Mouse (Mus musculus): ENCODE measurements around the gene Gm30191.
A peak's percentile ranks its signal among the peaks of the same experiment; 100 is the strongest.
"Not testable (repeated sequence)": the region's sequence is repeated elsewhere in the genome, so short reads cannot be mapped to it uniquely, and the experiment has no call there.

Gene Gm30191

DNA sequence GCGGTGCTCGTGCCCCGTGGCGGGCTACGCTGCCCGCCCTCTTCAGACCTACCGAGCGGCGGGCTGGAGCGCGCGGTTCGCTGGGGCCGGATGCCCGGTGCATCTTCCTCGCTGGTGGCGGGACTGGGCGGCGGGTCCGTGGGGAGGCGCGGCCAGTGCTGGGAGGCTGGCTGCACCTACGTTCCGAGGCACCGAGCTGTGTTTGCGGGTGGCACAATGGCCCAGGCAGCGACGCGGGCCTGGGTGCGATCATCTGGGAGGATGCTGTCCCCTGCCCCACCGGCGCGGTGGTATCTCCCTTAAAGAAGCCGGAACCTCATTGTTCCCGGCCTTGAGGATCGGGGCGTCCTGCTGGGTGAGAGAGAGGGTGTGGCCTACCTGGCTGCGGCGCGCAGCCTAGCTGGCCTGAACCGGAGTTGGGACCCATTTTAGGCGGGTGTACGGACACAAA, 40.9 kb downstream of the Gm30191 start, which contains the start of gene Pdik1l:
Gene Pdik1l (minus strand): TSS at position 321 of the 451 bp plus-strand sequence.
- peak; percentile 79 for DNase-seq

DNA sequence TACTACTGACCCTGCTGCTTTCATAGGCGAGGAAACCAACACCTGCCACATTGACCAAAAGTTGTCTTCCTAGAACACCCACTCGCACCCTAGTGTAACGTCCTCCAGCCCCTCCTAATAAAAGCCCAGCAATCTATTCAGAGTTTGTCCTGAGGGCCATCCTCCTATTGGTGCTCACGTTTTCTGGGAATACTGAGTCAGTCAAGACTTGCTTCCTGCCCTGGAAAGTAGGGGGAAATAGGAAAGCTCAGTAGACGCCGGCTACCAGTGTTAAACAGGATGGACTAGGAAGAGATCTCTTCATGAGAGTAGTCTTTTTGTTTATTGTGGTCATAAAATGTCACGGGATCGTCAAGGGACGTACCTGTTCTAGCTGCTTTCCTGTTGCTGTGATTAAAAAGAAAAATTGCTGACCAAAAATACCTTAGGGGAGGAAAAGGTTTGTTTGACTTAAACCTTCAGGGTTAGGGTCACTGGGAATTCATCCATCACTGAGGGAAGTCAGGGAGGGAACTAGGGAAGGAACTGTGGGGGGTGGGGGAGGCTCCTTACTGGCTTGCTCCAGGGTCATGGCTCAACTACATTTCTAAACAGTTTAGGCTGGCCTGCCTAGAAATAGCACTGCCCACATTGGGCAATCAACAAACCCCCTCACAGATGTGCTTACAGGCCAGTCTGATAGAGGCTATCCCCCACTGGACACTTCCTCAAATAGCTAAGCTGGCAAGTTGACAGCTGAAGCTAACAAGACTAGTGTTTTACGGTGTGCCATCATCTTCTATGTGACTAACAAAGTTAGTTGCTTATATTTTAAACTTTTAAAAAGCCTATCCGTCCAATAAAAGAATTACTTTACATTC, 41.9 kb downstream of the Gm30191 start:
- no peak for DNase-seq

DNA sequence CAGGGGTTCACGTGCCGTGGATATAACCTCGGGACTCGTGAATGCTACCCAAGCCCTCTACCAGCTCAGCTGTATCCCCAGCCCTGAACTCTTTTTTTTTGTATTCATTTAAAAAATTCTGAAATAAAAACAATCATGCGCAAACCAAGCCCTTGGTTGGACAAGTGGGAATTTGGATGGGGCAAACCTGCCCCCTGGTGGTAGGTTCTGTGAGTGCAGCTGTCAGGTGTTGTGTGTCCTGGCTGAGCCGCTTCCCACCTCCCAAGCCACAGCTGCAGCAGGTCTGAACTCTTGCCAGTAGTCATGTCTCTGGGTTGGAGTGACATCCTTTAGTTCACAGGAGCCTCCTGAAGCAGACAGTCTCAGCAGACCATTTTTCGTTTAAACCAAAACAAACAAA, 45.3 kb downstream of the Gm30191 start:
- DNase-seq: peak; percentile 74

DNA sequence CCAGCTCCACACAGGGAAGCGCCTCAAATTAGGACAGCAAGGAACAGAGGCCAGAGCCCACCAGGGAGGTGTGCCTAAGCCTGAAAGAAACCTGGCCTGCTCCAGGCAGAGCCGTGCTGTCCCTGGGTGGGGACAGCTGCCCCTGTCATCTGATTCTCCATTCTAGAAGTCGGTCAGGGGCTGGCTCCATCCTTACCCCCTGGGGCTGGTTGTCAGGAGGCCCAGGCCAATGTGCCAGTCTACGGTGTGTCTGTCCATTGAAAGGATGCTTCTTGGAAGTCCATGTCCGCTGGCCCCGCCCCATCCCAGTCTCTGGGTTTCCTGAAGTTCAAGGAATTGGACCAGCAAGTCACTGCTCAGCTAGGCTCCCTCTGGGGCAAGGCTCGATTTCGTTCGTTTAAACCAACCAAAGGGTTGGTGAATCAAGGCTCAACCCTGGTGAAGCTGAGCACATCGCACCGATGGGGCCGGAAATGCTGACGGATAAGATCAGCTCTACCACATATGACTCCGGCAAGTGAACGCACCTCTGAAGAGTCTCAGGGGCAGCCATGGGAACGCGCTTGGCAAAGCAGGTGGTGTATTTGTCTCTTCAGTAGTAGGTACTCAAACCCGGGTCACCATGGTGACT, 46.4 kb downstream of the Gm30191 start:
- DNase-seq: no peak

DNA sequence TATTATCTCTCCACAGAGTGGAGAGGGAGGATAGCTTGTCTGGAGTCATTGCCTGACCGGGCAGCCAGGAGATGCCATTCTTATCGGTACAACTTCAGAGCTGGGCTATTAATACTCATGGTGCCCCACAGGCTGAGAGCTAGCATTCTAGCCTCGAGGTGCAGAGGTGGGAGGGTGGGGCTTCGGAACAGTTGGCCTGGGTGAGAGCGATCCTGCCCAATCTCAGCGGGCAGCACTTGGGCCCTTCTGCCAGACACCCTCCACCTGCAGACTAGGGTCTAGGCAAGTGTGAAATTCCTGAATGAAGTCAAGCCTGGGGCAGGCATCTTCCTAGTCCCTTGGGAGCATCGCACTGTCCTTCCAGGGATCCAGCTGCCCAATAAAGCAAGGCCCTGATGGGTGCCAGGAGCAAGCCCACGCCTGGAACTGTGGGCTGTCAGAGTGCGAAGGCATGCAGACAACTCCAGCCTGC, 47.0 kb downstream of the Gm30191 start:
- DNase-seq: no peak

DNA sequence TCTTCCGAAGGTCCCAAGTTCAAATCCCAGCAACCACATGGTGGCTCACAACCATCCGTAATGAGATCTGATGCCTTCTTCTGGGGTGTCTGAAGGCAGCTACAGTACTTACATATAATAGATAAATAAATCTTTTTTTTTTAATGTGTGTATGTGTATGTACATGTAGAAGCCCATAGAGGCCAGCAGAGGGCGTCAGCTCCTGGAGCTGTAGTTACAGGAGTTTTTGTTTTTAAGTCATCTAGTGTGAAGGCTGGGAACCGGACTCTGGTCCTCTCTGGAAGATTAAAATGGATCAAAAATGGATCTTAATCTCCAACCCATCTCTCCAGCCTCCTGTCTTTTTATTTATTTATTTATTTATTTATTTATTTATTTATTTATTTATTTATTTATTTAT, 49.4 kb downstream of the Gm30191 start:
- DNase-seq: not testable (repeated sequence)

DNA sequence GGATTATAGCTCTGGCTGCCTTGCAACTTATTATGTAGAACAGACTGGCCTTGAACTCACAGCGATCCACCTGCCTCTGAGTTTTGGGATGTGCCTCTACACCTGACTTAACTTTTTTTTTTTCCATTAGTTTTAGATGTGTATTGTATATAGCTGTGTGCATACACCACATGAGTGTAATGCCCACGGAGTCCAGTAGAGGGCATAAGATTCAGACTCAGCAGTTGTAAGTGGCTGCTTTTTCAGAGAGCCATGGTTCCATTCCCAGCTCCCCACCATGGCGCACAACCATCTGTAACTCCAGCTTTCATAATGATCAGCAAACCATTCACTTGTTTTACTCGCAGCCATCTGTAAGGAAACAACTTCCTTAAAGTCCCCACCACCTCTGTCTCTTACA, 49.8 kb downstream of the Gm30191 start:
- DNase-seq: no peak

DNA sequence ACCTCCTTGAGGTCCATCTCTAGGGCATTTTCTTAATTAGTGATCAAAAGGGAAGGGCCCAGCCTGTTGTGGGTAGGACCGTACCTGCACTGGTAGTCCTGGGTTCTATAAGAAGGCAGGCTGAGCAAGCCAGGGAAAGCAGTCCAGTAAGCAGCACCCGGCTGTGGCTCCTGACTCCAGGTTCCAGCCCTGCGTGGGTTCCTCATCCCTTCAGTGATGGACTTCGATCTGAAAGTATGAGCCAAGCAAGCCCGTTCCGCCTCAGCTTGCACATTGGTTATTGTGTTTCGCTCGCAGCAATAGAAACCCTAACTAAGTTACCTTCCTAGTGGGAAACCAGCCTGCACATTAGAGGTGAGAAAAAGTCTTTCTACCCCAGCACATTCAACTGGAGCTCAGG, 50.6 kb downstream of the Gm30191 start:
- DNase-seq: peak; percentile 56

DNA sequence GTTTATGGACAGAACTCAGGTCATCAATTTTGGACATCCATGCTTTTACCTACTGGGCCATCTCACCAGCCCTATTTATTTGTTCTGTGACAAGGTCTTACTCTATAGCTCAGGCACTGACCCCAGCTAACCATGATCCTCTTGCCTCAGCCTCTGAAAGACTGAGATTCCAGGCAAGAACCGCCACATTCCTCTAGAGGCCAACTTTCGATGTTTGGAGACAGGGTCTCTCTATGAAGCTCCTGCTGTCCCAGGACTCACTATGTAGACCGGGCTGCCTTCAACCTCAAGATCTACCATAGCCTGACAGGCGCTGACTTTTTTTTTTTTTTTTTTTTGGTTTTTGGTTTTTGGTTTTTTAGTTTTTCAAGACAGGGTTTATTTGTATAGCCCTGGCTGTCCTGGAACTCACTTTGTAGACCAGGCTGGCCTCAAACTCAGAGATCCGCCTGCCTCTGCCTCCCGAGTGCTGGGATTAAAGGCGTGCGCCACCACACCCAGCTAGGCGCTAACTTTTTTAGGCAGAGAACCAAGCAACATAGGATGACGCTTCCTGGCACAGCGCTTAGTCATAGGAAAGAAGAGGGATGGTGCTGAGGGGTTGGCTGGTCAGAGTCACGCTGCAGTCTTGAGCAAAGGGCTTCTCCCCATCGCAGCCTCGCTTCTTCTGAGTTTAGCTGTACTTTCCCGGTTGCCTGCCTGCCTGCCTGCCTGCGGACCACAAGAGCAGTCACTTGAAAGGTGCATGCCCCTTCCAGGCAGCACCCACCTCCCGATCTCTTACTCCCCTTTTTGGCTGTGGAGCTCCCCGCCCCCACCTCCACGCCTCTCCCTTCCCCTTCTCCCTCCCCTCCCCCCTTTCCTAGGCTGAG, 52.1 kb downstream of the Gm30191 start:
- DNase-seq: no peak

DNA sequence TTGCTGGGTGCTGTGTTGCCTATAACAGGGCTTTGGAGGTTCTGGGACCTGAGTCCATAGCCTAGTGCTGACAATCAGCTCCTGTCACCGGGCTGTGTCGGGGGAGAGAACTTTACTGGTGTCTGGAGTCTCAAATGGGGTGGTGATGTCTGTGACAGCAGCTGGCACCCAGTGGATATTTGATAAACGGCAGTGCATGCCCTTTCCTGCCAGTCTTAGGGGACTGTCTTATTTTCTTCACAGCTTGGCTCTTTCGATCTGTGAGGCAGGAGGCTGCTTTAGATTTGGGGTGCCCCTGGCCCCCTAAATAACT, 52.7 kb downstream of the Gm30191 start:
- no peak for DNase-seq
